Mouse (Mus musculus) heart, embryonic 11.5 days (tissue): ENCODE data around the gene Acod1. TPM values are rescaled to one million over a fixed set of nuclear protein-coding genes. Genes with fewer than 3 reads are reported as not detected.

Source experiments
- ATAC-seq: fragments of 200-750 bp; cut with Nextera tagmentation; replicated peaks from 2 replicates; pipeline ENCODE4 v1.8.0; 2017; ENCODE audit warnings: moderate library complexity; ENCODE audit not compliant: insufficient number of reproducible peaks, low FRiP score, low TSS enrichment
- H3K27ac ChIP-seq: fragments of 300-500 bp; sonication (generic); 2 replicates; pipeline ENCODE4 v1.5.1; 2014; ENCODE audit warnings: mild to moderate bottlenecking, low read depth, low read length
- H3K27me3 ChIP-seq: fragments of 300-500 bp; sonication (generic); 2 replicates; pipeline ENCODE4 v1.6.1; 2014; ENCODE audit warnings: mild to moderate bottlenecking, low read length, mixed read lengths; ENCODE audit not compliant: control insufficient read depth, insufficient read depth
- H3K36me3 ChIP-seq: fragments of 300-500 bp; sonication (generic); 2 replicates; pipeline ENCODE4 v1.6.1; 2014; ENCODE audit warnings: mild to moderate bottlenecking, low read length, moderate library complexity, mixed read lengths; ENCODE audit not compliant: control insufficient read depth, insufficient read depth
- H3K4me1 ChIP-seq: fragments of 300-500 bp; sonication (generic); 2 replicates; pipeline ENCODE4 v1.6.1; 2014; ENCODE audit warnings: low read length; ENCODE audit not compliant: control insufficient read depth, insufficient read depth
- H3K4me2 ChIP-seq: fragments of 300-500 bp; sonication (generic); 2 replicates; pipeline ENCODE4 v1.6.1; 2014; ENCODE audit warnings: mild to moderate bottlenecking, moderate library complexity
- H3K4me3 ChIP-seq: fragments of 300-500 bp; sonication (generic); 2 replicates; pipeline ENCODE4 v1.5.1; 2014; ENCODE audit warnings: low read depth, low read length
- H3K9ac ChIP-seq: fragments of 300-500 bp; sonication (generic); 2 replicates; pipeline ENCODE4 v1.6.1; 2014; ENCODE audit warnings: mild to moderate bottlenecking, low read depth, low read length, moderate library complexity
- H3K9me3 ChIP-seq: fragments of 300-500 bp; sonication (generic); replicated peaks from 2 replicates; pipeline ENCODE4 v1.6.1; 2016; ENCODE audit warnings: low read length; ENCODE audit not compliant: control insufficient read depth
- WGBS: fragments of 180-500 bp; shearing (Covaris S2); extraction: QIAGEN DNeasy Blood & Tissue Kit; methylation state at CpG from one replicate; pipeline ENCODE4 v1.1.7; 2014; ENCODE audit not compliant: insufficient replicate concordance; 5-methylcytosine and 5-hydroxymethylcytosine counted together
- polyA plus RNA-seq: library from polyadenylated mRNA; unstranded; fragments of >200 nt; fragmentation: Nextera tagmentation; extraction: Ambion mirVana; gene quantifications from 2 replicates; pipeline ENCODE4 v1.2.1, GENCODE M21; 2014

The Acod1 gene
- polyA plus RNA-seq, 1 experiment from 2014 or later: not detected

DNA sequence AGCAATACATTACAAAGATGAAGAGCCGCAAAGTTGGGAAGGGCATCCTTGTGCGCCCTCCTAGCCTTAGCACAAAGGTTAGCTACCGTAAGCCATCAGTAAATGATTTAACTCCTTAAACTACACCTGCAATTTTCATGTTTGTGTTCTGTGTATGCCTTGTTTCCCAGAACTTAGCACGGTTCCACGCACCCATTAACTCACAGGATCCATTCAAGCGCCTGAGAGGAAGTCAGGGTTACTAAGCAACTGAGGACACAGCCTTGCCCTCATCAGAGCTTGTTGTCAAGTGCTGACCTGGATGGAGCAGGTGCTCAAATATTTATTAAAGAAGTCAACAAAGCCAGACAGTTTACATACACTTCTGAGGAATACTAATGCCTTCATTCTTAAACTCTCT is 55.5 kb downstream of the Acod1 start:
- H3K36me3 ChIP-seq: no peaks in the 10 kb centered on the region
- H3K4me1 ChIP-seq: no peaks in the 10 kb centered on the region
- WGBS: 75% methylated on average over 6 of the region's 6 CpGs
- H3K4me2 ChIP-seq: no peak overlapping the region
- H3K9ac ChIP-seq: no peak overlapping the region
- H3K27me3 ChIP-seq: no peaks in the 10 kb centered on the region
- H3K9me3 ChIP-seq: no peaks in the 10 kb centered on the region
- no peak for ATAC-seq
- H3K27ac ChIP-seq: no peak overlapping the region
- no peak overlapping the region for H3K4me3 ChIP-seq

DNA sequence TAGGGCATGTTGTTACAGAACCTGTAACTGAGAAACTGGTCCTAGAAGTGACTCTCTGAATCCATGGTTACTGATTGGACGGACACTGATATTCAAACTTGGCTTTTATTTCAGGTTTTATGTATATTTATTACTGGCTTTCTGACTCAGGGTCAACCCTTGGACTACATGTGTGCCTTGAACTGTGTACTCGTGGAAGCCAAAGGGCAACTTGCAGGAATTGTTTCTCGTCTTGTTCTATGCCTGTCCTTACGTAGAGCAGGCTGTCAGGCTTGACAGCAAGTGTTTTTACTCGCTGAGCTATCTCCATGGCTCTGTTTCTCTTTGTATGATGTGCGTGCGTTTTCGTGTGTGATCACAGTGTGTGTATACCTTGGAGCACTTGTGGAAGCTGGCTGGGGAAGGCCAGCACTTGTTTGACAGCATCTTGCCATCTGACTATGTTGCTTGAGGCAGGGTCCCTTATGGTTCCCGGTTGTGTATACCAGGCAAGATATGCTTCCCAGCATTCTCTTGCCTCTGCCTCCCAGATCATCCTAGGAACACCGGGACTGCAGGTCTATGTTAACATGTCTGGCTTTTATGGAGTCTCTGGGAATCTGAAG is 56.1 kb downstream of the Acod1 start:
- H3K9ac ChIP-seq: no peak overlapping the region
- WGBS: 76% methylated on average over 10 of the region's 10 CpGs
- no peak for ATAC-seq
- no peaks in the 10 kb centered on the region for H3K27me3 ChIP-seq
- H3K36me3 ChIP-seq: no peaks in the 10 kb centered on the region
- no peaks in the 10 kb centered on the region for H3K4me1 ChIP-seq
- H3K4me3 ChIP-seq: no peak overlapping the region
- no peaks in the 10 kb centered on the region for H3K9me3 ChIP-seq
- H3K4me2 ChIP-seq: no peak overlapping the region
- no peak overlapping the region for H3K27ac ChIP-seq

Other genes with a start within 250 kb of the Acod1 start
- gene Kctd12, start 64.3 kb upstream of the Acod1 start, polyA plus RNA-seq: 5.6 and 6.8 TPM in 2 replicates
- 31.4 and 32.2 TPM in 2 replicates for gene Cln5, start 23.2 kb downstream of the Acod1 start, polyA plus RNA-seq
- gene Fbxl3, start 52.6 kb downstream of the Acod1 start, polyA plus RNA-seq: 23.0 and 27.2 TPM in 2 replicates